Mouse (Mus musculus): ENCODE data around the gene Gfy.

GRCm38 (mm10) chr7:45179469-45179868 is at the start of gene Gfy:
- no peak for TF ChIP-seq CTCF (IDR thresholded peaks at IDR 0.05; ENCODE audit: insufficient read depth, low read length)
- no peak for TF ChIP-seq POLR2A (IDR thresholded peaks at IDR 0.05; ENCODE audit: borderline replicate concordance, extremely low read depth, low read depth, low read length)

Measured in lung, adult 2 months (tissue).